Mouse (Mus musculus): ENCODE measurements at regions not wholly inside any gene's neighbourhood (a gene's known extent, or its start where the extent isn't known, plus 50 kb on each side); places are given as distances from the start of the nearest gene placed in this dataset.
A peak's percentile ranks its signal among the peaks of the same experiment; 100 is the strongest.

- DNase-seq, result no peak
Measured at GRCm38 (mm10) chr1:57574530-57574929, 167.6 kb upstream of the Tyw5 start.

GRCm38 (mm10) chr1:57576066-57576753 is 169.3 kb upstream of the Tyw5 start:
- no peak for DNase-seq

- no peak for DNase-seq
Measured at GRCm38 (mm10) chr1:57579086-57579485, 172.2 kb upstream of the Tyw5 start.

GRCm38 (mm10) chr1:57593707-57594589 is 180.0 kb upstream of the Spats2l start:
- no peak for DNase-seq

DNA sequence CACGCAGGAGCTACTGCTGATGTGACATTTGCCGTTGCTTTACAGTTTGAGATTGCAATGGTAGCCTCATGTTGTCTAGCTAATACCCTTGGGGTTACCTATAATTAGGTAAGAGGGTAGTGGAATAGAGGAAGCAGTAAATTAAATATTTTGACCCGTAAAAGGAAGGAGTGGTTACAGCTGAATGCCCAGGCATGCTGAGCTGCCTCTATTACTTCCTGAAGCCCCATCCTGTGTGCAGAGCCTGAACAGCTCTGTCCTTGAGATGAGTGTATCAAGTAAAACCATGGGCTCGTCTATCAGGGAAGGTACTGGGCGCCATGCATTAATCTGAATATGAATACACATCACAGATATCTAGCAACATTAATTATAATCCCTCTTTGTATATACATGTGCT is 179.1 kb upstream of the Spats2l start:
- DNase-seq, result no peak

- no peak for DNase-seq
Measured at GRCm38 (mm10) chr1:57600951-57601350, 173.0 kb upstream of the Spats2l start.

DNA sequence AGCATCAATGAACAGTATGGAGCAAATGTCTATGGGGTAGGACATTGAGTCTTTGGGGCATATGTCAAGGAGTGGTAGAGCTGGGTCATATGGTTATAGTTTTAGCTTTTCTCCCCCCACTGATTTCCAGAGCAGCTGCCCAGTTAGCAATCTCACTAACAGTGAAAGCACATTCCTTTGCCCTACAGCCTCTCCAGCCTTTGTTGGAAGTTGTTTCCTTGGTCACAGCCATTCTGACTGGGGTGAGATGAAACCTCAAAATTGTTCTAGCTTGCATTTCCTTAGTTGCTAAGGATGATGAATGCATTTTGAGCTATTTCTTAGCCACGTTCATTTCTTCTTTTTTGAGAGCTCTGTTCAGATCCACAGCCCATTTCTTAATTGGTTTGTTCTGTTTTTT is 168.4 kb upstream of the Spats2l start:
- DNase-seq, result no peak

DNA sequence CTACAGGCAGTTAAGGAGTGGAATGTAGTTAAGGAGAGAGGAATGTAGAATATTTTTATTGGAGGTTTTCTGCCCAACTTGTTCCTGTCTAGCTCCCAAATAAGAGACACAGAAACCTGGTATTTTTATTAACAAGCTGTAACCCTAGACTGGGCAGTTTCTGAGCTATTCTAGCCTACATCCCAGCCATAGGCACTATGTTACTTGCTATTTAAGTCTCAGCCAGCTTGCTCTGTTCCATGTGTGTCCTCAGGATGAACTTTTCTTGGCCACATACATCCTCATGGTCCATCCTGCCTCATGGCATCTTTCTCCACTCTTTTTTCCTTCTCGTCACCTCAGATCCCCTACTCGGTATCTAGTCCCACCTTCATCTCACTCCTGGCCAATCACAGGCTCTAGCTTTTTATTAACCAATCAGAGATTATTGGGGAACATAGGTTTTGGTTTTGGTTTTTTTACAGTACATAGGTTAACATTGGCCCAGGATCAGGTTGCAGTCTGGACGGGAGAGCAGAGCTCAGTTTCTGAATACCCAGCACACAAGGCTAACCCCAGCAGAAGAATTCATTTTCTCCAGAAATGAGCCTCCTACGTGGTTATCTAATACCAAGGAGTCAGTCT is 167.8 kb upstream of the Spats2l start:
- DNase-seq, result no peak

GRCm38 (mm10) chr1:57607026-57607425 is 166.9 kb upstream of the Spats2l start:
- DNase-seq, result no peak

DNA sequence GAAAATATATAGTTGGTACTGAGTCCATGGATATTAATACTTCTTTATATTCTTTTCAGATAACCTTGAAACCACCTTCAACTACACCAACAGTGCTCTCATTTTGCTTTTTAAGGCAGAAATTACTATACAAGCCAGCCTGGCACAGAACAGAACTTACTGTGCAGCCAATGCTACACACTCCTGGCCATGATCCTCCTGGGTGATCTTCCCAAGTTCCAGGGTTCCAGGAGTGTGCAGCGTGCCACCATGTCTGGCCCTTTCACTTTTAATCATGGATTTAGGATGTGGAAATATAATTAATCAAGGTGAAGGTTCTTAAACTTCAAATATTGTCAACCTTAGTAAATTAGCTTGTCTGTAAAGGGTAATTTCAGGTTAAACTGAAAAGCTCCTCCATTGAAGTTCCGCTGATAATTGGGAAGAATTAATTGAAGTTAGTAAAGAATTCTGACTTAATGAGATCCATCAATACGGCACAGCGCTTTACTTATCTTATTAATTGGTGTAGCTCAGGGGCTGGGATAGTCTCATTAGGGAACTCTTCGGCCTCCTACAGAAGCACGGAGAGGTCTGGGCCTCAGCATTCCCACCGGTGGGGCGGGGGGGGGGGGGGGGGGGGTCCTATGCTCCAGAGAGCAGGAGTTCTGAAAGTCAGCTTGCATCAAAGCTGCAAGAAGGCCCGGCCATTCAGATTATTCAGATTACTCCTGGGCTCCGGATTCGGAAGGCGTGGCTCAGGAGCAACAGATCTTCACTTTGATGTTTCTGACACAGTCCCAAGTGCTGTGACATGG is 166.1 kb upstream of the Spats2l start:
- no peak for DNase-seq

- DNase-seq, result no peak
Measured at GRCm38 (mm10) chr1:57608423-57608679, 165.6 kb upstream of the Spats2l start.

DNA sequence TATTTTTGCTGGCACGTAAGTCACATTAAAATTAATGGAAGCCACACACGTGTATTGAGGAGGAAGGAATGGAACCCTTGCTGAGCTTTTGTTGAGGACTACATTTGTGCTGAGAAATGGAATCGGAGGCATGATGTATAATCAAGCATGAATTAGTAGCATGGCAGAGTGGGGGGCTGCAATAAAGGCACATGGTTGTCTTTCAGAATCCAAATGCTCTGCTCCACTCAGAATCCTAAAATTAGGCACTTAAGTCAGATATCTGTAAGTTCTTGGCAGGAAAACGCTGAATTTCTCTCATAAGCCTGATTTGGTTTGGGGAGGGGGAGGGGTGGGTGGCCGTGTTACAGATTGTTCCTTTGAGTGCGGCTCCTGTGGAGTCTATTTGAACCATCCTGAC is 164.7 kb upstream of the Spats2l start:
- DNase-seq, result no peak

- no peak for DNase-seq
Measured at GRCm38 (mm10) chr1:57612171-57612570, 161.8 kb upstream of the Spats2l start.

DNA sequence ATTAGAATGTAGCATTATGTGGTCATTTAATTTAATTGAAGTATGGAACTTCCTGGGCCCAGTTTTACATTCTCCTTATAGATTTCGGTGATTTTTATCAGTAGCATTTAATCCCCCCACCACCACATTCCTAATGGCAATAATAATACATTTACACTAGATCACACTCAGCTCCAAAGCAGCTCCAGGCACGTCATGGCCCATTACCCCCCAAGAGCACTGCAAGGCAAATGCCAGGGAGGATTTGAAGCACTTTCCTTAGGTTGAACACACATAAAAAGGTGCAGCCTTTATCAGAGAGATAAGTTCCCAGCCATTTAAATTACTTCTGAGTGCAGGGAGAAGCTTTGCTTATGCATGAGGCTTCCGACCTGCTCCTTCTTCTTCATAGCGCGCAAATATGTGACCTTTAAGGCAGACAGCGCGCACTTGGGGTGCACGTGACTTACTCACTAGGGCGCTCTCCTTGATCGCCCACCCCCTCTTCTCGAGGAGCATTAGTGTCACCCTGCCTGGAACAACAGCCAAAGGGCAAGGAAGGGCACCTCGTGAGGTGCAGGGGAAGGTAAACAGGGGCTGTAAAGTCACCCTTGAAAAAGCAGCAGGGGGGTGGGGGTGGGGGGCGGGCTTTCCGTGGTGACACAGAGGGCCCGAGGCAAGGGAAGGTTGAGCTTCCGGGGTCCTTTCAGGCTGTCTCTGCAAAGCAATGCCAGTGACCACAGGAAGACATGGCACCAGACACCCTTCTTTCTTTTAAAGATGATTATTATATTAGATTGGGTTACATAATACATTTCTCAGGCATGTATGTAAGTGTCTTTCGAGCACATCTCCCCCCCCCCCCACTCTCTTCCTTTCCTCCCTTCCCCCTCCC is 160.8 kb upstream of the Spats2l start:
- peak; percentile 42 for DNase-seq

DNA sequence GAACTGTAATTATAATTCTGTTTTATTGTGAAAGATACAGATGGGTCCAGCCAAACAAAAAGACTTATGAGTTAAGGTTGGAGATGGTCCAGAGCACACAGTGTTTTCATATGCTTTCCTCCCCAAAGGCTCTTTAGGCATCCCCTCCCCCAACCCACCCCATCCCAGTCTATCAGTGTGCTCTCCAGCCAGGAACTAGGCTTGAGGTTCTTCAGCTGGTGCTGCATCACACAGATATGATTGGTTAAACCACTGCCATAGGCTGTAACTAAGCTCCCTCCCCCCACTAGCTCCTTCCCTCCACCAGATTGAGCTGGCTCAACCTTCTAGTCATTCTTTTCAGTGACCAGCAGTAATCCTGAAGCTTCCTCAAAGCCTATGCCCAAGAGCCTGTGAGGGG is 158.8 kb upstream of the Spats2l start:
- DNase-seq, result no peak

DNA sequence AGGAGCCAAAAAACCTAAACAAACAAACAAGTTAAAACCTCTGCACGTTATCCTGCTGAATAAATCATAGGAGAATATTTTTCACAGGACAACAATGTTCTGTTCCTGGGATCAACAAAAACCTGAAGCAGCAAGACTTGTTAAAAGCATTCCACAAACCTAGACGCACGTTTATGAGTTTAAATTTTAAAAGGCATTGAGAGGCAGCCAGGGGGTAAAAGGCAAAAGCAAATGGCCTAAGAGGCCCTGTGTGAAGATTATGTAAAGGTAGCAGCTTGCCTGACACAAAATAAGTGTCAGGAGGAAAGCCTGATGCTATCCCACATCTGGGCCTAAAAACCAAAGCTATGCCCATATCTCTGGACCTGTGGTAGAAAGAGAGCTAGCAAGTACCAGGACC is 156.6 kb upstream of the Spats2l start:
- no peak for DNase-seq

- DNase-seq, result no peak
Measured at GRCm38 (mm10) chr1:57622561-57622960, 151.4 kb upstream of the Spats2l start.

DNA sequence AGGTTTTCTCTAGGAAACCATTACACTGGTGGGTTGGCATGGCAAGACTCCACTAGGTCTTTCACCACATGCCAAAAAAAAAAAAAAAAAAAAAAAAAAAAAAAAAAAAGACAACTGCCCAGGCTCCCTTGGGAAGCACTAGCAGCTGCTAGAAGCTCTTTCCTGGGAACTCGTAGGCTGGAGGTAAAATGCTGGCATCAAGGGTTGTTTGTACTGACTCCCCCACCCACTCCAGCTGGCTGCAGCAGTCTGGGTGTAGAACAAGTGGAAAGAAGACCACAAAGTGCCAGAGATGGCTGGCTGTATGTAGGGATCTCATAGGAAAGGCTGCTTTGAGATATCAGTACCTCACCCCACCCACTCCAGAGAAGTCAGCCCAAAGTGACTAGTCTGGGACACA is 140.0 kb upstream of the Spats2l start:
- DNase-seq, result no peak

DNA sequence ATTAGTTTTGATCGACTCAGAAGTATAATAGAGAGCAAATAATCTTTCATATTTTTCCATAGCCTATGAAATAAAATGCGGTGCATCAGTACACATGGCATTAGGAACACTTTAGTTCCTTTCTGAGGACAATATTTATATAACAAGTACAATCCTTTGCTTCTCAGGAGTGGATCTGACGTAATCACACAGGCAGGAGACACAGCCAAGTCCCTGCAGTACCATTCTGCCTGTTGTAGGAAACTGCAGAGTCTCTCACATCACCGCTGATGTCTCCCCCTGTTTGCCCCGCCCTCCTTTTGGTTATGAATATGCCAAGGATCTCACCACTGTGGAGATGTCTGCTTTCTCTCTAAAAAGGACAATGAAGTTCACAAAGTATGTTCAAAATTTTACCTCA is 131.8 kb upstream of the Spats2l start:
- no peak for DNase-seq

DNA sequence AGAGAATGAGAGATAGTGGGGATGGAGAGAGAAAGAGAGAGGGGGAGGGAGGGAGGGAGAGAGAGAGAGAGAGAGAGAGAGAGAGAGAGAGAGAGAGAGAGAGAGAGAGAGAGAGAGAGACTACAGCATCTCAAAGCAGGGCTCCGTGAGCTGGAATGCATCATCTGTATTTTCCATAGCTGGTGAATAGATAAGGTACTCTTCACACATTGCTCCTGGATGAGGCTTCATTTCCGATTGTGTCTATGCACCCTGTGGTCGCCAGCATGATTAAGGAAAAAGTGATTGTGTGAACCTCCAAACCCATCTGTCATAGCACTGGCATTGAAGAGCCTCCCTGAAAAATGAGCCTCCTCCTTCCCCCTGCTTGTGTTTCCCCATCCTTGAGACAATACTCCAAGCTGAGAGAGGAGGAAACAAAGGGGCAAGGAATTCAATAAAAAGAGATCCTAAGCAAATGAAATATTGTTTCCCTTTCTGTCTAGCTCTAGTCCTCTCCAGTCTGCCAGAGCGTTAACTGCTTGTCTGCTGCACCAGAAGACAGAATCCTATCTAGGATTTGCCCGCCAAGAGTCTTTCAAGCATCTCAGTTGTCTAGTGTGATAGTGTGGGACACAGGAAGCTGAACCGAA is 130.4 kb upstream of the Spats2l start:
- no peak for DNase-seq

- DNase-seq, result no peak
Measured at GRCm38 (mm10) chr1:57664962-57665361, 109.0 kb upstream of the Spats2l start.

GRCm38 (mm10) chr1:57665724-57666123 is 108.2 kb upstream of the Spats2l start:
- DNase-seq, result no peak
